Mouse (Mus musculus): ENCODE measurements around the gene Gpx4. TPM values are rescaled to one million over a fixed set of nuclear protein-coding genes. Genes with fewer than 3 reads are reported as not detected.
A peak's percentile ranks its signal among the peaks of the same experiment; 100 is the strongest.

The Gpx4 gene
- polyA plus RNA-seq, 1 experiment from 2014 or later = 553 TPM

GRCm38 (mm10) chr10:80055891-80056290 lies 8.9 kb downstream of the Gpx4 start:
- Histone ChIP-seq H3K4me2 (ENCODE audit: low read depth, low read length) (0 out of 2 replicates have a peak overlapping the region, but pooled peaks have one; percentile 90), H3K9ac (ENCODE audit: low read depth, low read length) (no peak overlapping the region), H3K9me3 (replicated peaks; ENCODE audit: control insufficient read depth, low read length) (no peaks in the 10 kb centered on the region), H3K4me3 (ENCODE audit: low read depth, low read length) (no peak overlapping the region), H3K36me3 (ENCODE audit: control insufficient read depth, insufficient read depth) (peaks cover 45% of the 10 kb centered on the region), H3K27ac (ENCODE audit: low read length) (peak overlapping the region; percentile 5; the same call in 1 of the 2 replicates), H3K4me1 (ENCODE audit: control insufficient read depth, low read depth, low read length) (peaks cover 40% of the 10 kb centered on the region), H3K27me3 (ENCODE audit: control insufficient read depth, insufficient read depth, low read depth, low read length) (no peaks in the 10 kb centered on the region)
- WGBS (ENCODE audit: insufficient replicate concordance) = 35% methylated on average over 9 of the region's 10 CpGs
- ATAC-seq (ENCODE audit: low read depth) = no peak

- no peak overlapping the region for H3K4me3 ChIP-seq (ENCODE audit: low read depth, low read length)
- H3K27me3 ChIP-seq (ENCODE audit: control insufficient read depth, insufficient read depth, low read depth, low read length) = no peaks in the 10 kb centered on the region
- no peak overlapping the region for H3K4me2 ChIP-seq (ENCODE audit: low read depth, low read length)
- H3K4me1 ChIP-seq (ENCODE audit: control insufficient read depth, low read depth, low read length) = peaks cover 33% of the 10 kb centered on the region
- ATAC-seq (ENCODE audit: low read depth) = no peak
- H3K9me3 ChIP-seq (replicated peaks; ENCODE audit: control insufficient read depth, low read length) = no peaks in the 10 kb centered on the region
- H3K9ac ChIP-seq (ENCODE audit: low read depth, low read length) = no peak overlapping the region
- no peak overlapping the region for H3K27ac ChIP-seq (ENCODE audit: low read length)
- WGBS (ENCODE audit: insufficient replicate concordance) = 90% methylated on average over 4 of the region's 4 CpGs
- H3K36me3 ChIP-seq (ENCODE audit: control insufficient read depth, insufficient read depth) = peaks cover 49% of the 10 kb centered on the region
Observed at GRCm38 (mm10) chr10:80056506-80056905, 9.5 kb downstream of the Gpx4 start.

GRCm38 (mm10) chr10:80056976-80057682 lies 10.2 kb downstream of the Gpx4 start:
- Histone ChIP-seq H3K27me3 (ENCODE audit: control insufficient read depth, insufficient read depth, low read depth, low read length) (no peaks in the 10 kb centered on the region), H3K9ac (ENCODE audit: low read depth, low read length) (no peak overlapping the region), H3K36me3 (ENCODE audit: control insufficient read depth, insufficient read depth) (peaks cover 52% of the 10 kb centered on the region), H3K4me2 (ENCODE audit: low read depth, low read length) (no peak overlapping the region), H3K9me3 (replicated peaks; ENCODE audit: control insufficient read depth, low read length) (no peaks in the 10 kb centered on the region), H3K4me1 (ENCODE audit: control insufficient read depth, low read depth, low read length) (peaks cover 27% of the 10 kb centered on the region), H3K27ac (ENCODE audit: low read length) (no peak overlapping the region), H3K4me3 (ENCODE audit: low read depth, low read length) (no peak overlapping the region)
- 90% methylated on average over 27 of the region's 27 CpGs for WGBS (ENCODE audit: insufficient replicate concordance)
- ATAC-seq (ENCODE audit: low read depth) = no peak

GRCm38 (mm10) chr10:80057683-80058326 lies 10.8 kb downstream of the Gpx4 start:
- Histone ChIP-seq H3K4me2 (ENCODE audit: low read depth, low read length) (no peak overlapping the region), H3K27ac (ENCODE audit: low read length) (no peak overlapping the region), H3K9me3 (replicated peaks; ENCODE audit: control insufficient read depth, low read length) (no peaks in the 10 kb centered on the region), H3K36me3 (ENCODE audit: control insufficient read depth, insufficient read depth) (peaks cover 58% of the 10 kb centered on the region), H3K4me3 (ENCODE audit: low read depth, low read length) (no peak overlapping the region), H3K9ac (ENCODE audit: low read depth, low read length) (no peak overlapping the region), H3K4me1 (ENCODE audit: control insufficient read depth, low read depth, low read length) (peaks cover 20% of the 10 kb centered on the region), H3K27me3 (ENCODE audit: control insufficient read depth, insufficient read depth, low read depth, low read length) (no peaks in the 10 kb centered on the region)
- WGBS (ENCODE audit: insufficient replicate concordance) = 88% methylated on average over 30 of the region's 30 CpGs
- no peak for ATAC-seq (ENCODE audit: low read depth)

GRCm38 (mm10) chr10:80063104-80063503 lies 16.1 kb downstream of the Gpx4 start:
- Histone ChIP-seq H3K27me3 (ENCODE audit: control insufficient read depth, insufficient read depth, low read depth, low read length) (no peaks in the 10 kb centered on the region), H3K4me2 (ENCODE audit: low read depth, low read length) (no peak overlapping the region), H3K27ac (ENCODE audit: low read length) (no peak overlapping the region), H3K4me3 (ENCODE audit: low read depth, low read length) (no peak overlapping the region), H3K36me3 (ENCODE audit: control insufficient read depth, insufficient read depth) (peaks cover 47% of the 10 kb centered on the region), H3K4me1 (ENCODE audit: control insufficient read depth, low read depth, low read length) (no peaks in the 10 kb centered on the region), H3K9ac (ENCODE audit: low read depth, low read length) (no peak overlapping the region), H3K9me3 (replicated peaks; ENCODE audit: control insufficient read depth, low read length) (no peaks in the 10 kb centered on the region)
- ATAC-seq (ENCODE audit: low read depth) = no peak
- WGBS (ENCODE audit: insufficient replicate concordance) = 87% methylated on average over 5 of the region's 5 CpGs

- H3K27me3 ChIP-seq (ENCODE audit: control insufficient read depth, insufficient read depth, low read depth, low read length) = no peaks in the 10 kb centered on the region
- H3K9ac ChIP-seq (ENCODE audit: low read depth, low read length) = no peak overlapping the region
- H3K36me3 ChIP-seq (ENCODE audit: control insufficient read depth, insufficient read depth) = peaks cover 42% of the 10 kb centered on the region
- no peak overlapping the region for H3K4me2 ChIP-seq (ENCODE audit: low read depth, low read length)
- H3K4me1 ChIP-seq (ENCODE audit: control insufficient read depth, low read depth, low read length) = no peaks in the 10 kb centered on the region
- ATAC-seq (ENCODE audit: low read depth) = no peak
- H3K9me3 ChIP-seq (replicated peaks; ENCODE audit: control insufficient read depth, low read length) = no peaks in the 10 kb centered on the region
- 82% methylated on average over 23 of the region's 23 CpGs for WGBS (ENCODE audit: insufficient replicate concordance)
- H3K27ac ChIP-seq (ENCODE audit: low read length) = no peak overlapping the region
- no peak overlapping the region for H3K4me3 ChIP-seq (ENCODE audit: low read depth, low read length)
Observed at GRCm38 (mm10) chr10:80063877-80064650, 17.1 kb downstream of the Gpx4 start.

- Histone ChIP-seq H3K4me3 (ENCODE audit: low read depth, low read length) (no peak overlapping the region), H3K4me2 (ENCODE audit: low read depth, low read length) (no peak overlapping the region), H3K27me3 (ENCODE audit: control insufficient read depth, insufficient read depth, low read depth, low read length) (no peaks in the 10 kb centered on the region), H3K9ac (ENCODE audit: low read depth, low read length) (no peak overlapping the region), H3K27ac (ENCODE audit: low read length) (no peak overlapping the region), H3K36me3 (ENCODE audit: control insufficient read depth, insufficient read depth) (peaks cover 9% of the 10 kb centered on the region), H3K4me1 (ENCODE audit: control insufficient read depth, low read depth, low read length) (peaks cover 36% of the 10 kb centered on the region), H3K9me3 (replicated peaks; ENCODE audit: control insufficient read depth, low read length) (no peaks in the 10 kb centered on the region)
- WGBS (ENCODE audit: insufficient replicate concordance) = 81% methylated on average over 7 of the region's 7 CpGs
- ATAC-seq (ENCODE audit: low read depth) = no peak
Observed at GRCm38 (mm10) chr10:80069251-80069650, 22.3 kb downstream of the Gpx4 start.

GRCm38 (mm10) chr10:80069948-80070450 lies 23.0 kb downstream of the Gpx4 start:
- Histone ChIP-seq H3K4me3 (ENCODE audit: low read depth, low read length) (no peak overlapping the region), H3K9me3 (replicated peaks; ENCODE audit: control insufficient read depth, low read length) (no peaks in the 10 kb centered on the region), H3K4me2 (ENCODE audit: low read depth, low read length) (no peak overlapping the region), H3K36me3 (ENCODE audit: control insufficient read depth, insufficient read depth) (peaks cover 9% of the 10 kb centered on the region), H3K4me1 (ENCODE audit: control insufficient read depth, low read depth, low read length) (peaks cover 36% of the 10 kb centered on the region), H3K27me3 (ENCODE audit: control insufficient read depth, insufficient read depth, low read depth, low read length) (no peaks in the 10 kb centered on the region), H3K9ac (ENCODE audit: low read depth, low read length) (no peak overlapping the region), H3K27ac (ENCODE audit: low read length) (peak overlapping the region; percentile 6; the same call in 1 of the 2 replicates)
- 83% methylated on average over 4 of the region's 4 CpGs for WGBS (ENCODE audit: insufficient replicate concordance)
- ATAC-seq (ENCODE audit: low read depth) = no peak

All from liver, embryonic 16.5 days (tissue).